Mouse (Mus musculus) cerebellum, adult (tissue): ENCODE measurements around the gene Tmem129.

Experiments
- ATAC-seq: cut with Nextera tagmentation; 2 replicates; pipeline ENCODE4 v1.9.2; 2017; ENCODE audit warnings: mild to moderate bottlenecking, moderate library complexity, mixed read lengths; ENCODE audit not compliant: insufficient number of reproducible peaks, low FRiP score, low TSS enrichment

Gene Tmem129

GRCm38 (mm10) chr5:33688278-33689220 lies 30.3 kb upstream of the Tmem129 start:
- ATAC-seq, result no peak

GRCm38 (mm10) chr5:33687142-33687541 lies 28.9 kb upstream of the Tmem129 start:
- no peak for ATAC-seq

- no peak for ATAC-seq
These were observed 26.7 kb upstream of the Tmem129 start for GRCm38 (mm10) chr5:33684932-33685331.

GRCm38 (mm10) chr5:33683897-33684652 lies 25.9 kb upstream of the Tmem129 start:
- ATAC-seq, result no peak

- no peak for ATAC-seq
These were observed 24.7 kb upstream of the Tmem129 start for GRCm38 (mm10) chr5:33682963-33683362.

GRCm38 (mm10) chr5:33681611-33682388 lies 23.6 kb upstream of the Tmem129 start:
- ATAC-seq, result no peak

GRCm38 (mm10) chr5:33681044-33681443 lies 22.8 kb upstream of the Tmem129 start:
- ATAC-seq, result no peak

GRCm38 (mm10) chr5:33678244-33678643 lies 20.0 kb upstream of the Tmem129 start:
- no peak for ATAC-seq

GRCm38 (mm10) chr5:33675964-33676363 lies 17.7 kb upstream of the Tmem129 start:
- ATAC-seq, result no peak

- no peak for ATAC-seq
These were observed 16.2 kb upstream of the Tmem129 start for GRCm38 (mm10) chr5:33674439-33674838.

GRCm38 (mm10) chr5:33671659-33672058 lies 13.4 kb upstream of the Tmem129 start:
- ATAC-seq, result no peak

GRCm38 (mm10) chr5:33668223-33668622 lies 10.0 kb upstream of the Tmem129 start:
- no peak for ATAC-seq

GRCm38 (mm10) chr5:33658664-33659050 lies 441 bp upstream of the Tmem129 start:
- ATAC-seq, result no peak

- ATAC-seq, result peak; percentile 42
These were observed 897 bp downstream of the Tmem129 start for GRCm38 (mm10) chr5:33657251-33657786.

- ATAC-seq, result no peak
These were observed 1.5 kb downstream of the Tmem129 start for GRCm38 (mm10) chr5:33656739-33657138.

GRCm38 (mm10) chr5:33655251-33655840 lies 2.9 kb downstream of the Tmem129 start:
- no peak for ATAC-seq

GRCm38 (mm10) chr5:33654424-33654823 lies 3.8 kb downstream of the Tmem129 start:
- ATAC-seq, result no peak

GRCm38 (mm10) chr5:33652783-33653173 lies 5.4 kb downstream of the Tmem129 start:
- no peak; the same call in 1 of the 2 replicates for ATAC-seq

GRCm38 (mm10) chr5:33651921-33652782 lies 6.1 kb downstream of the Tmem129 start, which contains the start of gene Slbp:
Gene Slbp (minus strand): TSS chr5:33652574.
- peak; percentile 91 for ATAC-seq
